Mouse (Mus musculus): Measurements from ENCODE around the gene Cog1.

Cog1 gene

GRCm38 (mm10) chr11:113668857-113669256 lies 19.9 kb downstream of the Cog1 start:
- no peaks in the 10 kb centered on the region for H3K27me3 ChIP-seq (ENCODE audit: control insufficient read depth, insufficient read depth, low read length, poor library complexity, severe bottlenecking)
- no peak for DNase-seq (ENCODE audit: low read depth, low spot score)

GRCm38 (mm10) chr11:113669711-113670110 lies 20.7 kb downstream of the Cog1 start:
- no peak for DNase-seq (ENCODE audit: low read depth, low spot score)
- H3K36me3 ChIP-seq (ENCODE audit: control insufficient read depth, insufficient read depth, low read length, poor library complexity, severe bottlenecking), result peaks cover 2% of the 10 kb centered on the region
- H3K27me3 ChIP-seq (ENCODE audit: control insufficient read depth, insufficient read depth, low read length, poor library complexity, severe bottlenecking), result no peaks in the 10 kb centered on the region

More at GRCm38 (mm10) chr11:113668857-113669256, 19.9 kb downstream of the Cog1 start:
- peaks cover 2% of the 10 kb centered on the region for H3K36me3 ChIP-seq (ENCODE audit: control insufficient read depth, insufficient read depth, low read length, poor library complexity, severe bottlenecking)

GRCm38 (mm10) chr11:113673614-113674013 lies 24.6 kb downstream of the Cog1 start:
- Histone ChIP-seq H3K36me3 (ENCODE audit: control insufficient read depth, insufficient read depth, low read length, poor library complexity, severe bottlenecking) (peaks cover 7% of the 10 kb centered on the region), H3K27me3 (ENCODE audit: control insufficient read depth, insufficient read depth, low read length, poor library complexity, severe bottlenecking) (no peaks in the 10 kb centered on the region)
- no peak for DNase-seq (ENCODE audit: low read depth, low spot score)

GRCm38 (mm10) chr11:113674595-113674994 lies 25.6 kb downstream of the Cog1 start:
- Histone ChIP-seq H3K27me3 (ENCODE audit: control insufficient read depth, insufficient read depth, low read length, poor library complexity, severe bottlenecking) (no peaks in the 10 kb centered on the region), H3K36me3 (ENCODE audit: control insufficient read depth, insufficient read depth, low read length, poor library complexity, severe bottlenecking) (peaks cover 7% of the 10 kb centered on the region)
- no peak for DNase-seq (ENCODE audit: low read depth, low spot score)

GRCm38 (mm10) chr11:113676847-113677246 lies 27.9 kb downstream of the Cog1 start:
- no peak for DNase-seq (ENCODE audit: low read depth, low spot score)
- Histone ChIP-seq H3K27me3 (ENCODE audit: control insufficient read depth, insufficient read depth, low read length, poor library complexity, severe bottlenecking) (no peaks in the 10 kb centered on the region), H3K36me3 (ENCODE audit: control insufficient read depth, insufficient read depth, low read length, poor library complexity, severe bottlenecking) (peaks cover 7% of the 10 kb centered on the region)

GRCm38 (mm10) chr11:113677378-113677777 lies 28.4 kb downstream of the Cog1 start:
- Histone ChIP-seq H3K27me3 (ENCODE audit: control insufficient read depth, insufficient read depth, low read length, poor library complexity, severe bottlenecking) (no peaks in the 10 kb centered on the region), H3K36me3 (ENCODE audit: control insufficient read depth, insufficient read depth, low read length, poor library complexity, severe bottlenecking) (peaks cover 7% of the 10 kb centered on the region)
- DNase-seq (ENCODE audit: low read depth, low spot score), result no peak

GRCm38 (mm10) chr11:113678373-113678772 lies 29.4 kb downstream of the Cog1 start:
- DNase-seq (ENCODE audit: low read depth, low spot score), result peak; percentile 15
- Histone ChIP-seq H3K36me3 (ENCODE audit: control insufficient read depth, insufficient read depth, low read length, poor library complexity, severe bottlenecking) (peaks cover 5% of the 10 kb centered on the region; the same call in 1 of the 2 replicates), H3K27me3 (ENCODE audit: control insufficient read depth, insufficient read depth, low read length, poor library complexity, severe bottlenecking) (no peaks in the 10 kb centered on the region)

GRCm38 (mm10) chr11:113680954-113681353 lies 32.0 kb downstream of the Cog1 start:
- DNase-seq (ENCODE audit: low read depth, low spot score), result no peak
- no peaks in the 10 kb centered on the region for H3K27me3 ChIP-seq (ENCODE audit: control insufficient read depth, insufficient read depth, low read length, poor library complexity, severe bottlenecking)
- peaks cover 2% of the 10 kb centered on the region; the same call in 1 of the 2 replicates for H3K36me3 ChIP-seq (ENCODE audit: control insufficient read depth, insufficient read depth, low read length, poor library complexity, severe bottlenecking)

- H3K27me3 ChIP-seq (ENCODE audit: control insufficient read depth, insufficient read depth, low read length, poor library complexity, severe bottlenecking), result no peaks in the 10 kb centered on the region
- no peak for DNase-seq (ENCODE audit: low read depth, low spot score)
- H3K36me3 ChIP-seq (ENCODE audit: control insufficient read depth, insufficient read depth, low read length, poor library complexity, severe bottlenecking), result no peaks in the 10 kb centered on the region
Observed at GRCm38 (mm10) chr11:113681979-113682378, 33.0 kb downstream of the Cog1 start.

GRCm38 (mm10) chr11:113682897-113683626 lies 34.1 kb downstream of the Cog1 start:
- Histone ChIP-seq H3K27me3 (ENCODE audit: control insufficient read depth, insufficient read depth, low read length, poor library complexity, severe bottlenecking) (no peaks in the 10 kb centered on the region), H3K36me3 (ENCODE audit: control insufficient read depth, insufficient read depth, low read length, poor library complexity, severe bottlenecking) (no peaks in the 10 kb centered on the region)
- DNase-seq (ENCODE audit: low read depth, low spot score), result peak; percentile 44

GRCm38 (mm10) chr11:113683627-113683956 lies 34.6 kb downstream of the Cog1 start:
- Histone ChIP-seq H3K27me3 (ENCODE audit: control insufficient read depth, insufficient read depth, low read length, poor library complexity, severe bottlenecking) (no peaks in the 10 kb centered on the region), H3K36me3 (ENCODE audit: control insufficient read depth, insufficient read depth, low read length, poor library complexity, severe bottlenecking) (no peaks in the 10 kb centered on the region)
- no peak for DNase-seq (ENCODE audit: low read depth, low spot score)

GRCm38 (mm10) chr11:113683957-113684706 lies 35.2 kb downstream of the Cog1 start, which contains the start of the genes Fam104a and D11Wsu47e:
TSS of gene Fam104a (minus strand) at chr11:113684155.
TSS of gene D11Wsu47e (plus strand) at chr11:113684412.
- peak; percentile 96 for DNase-seq (ENCODE audit: low read depth, low spot score)
- Histone ChIP-seq H3K27me3 (ENCODE audit: control insufficient read depth, insufficient read depth, low read length, poor library complexity, severe bottlenecking) (no peaks in the 10 kb centered on the region), H3K36me3 (ENCODE audit: control insufficient read depth, insufficient read depth, low read length, poor library complexity, severe bottlenecking) (no peaks in the 10 kb centered on the region)

- Histone ChIP-seq H3K27me3 (ENCODE audit: control insufficient read depth, insufficient read depth, low read length, poor library complexity, severe bottlenecking) (no peaks in the 10 kb centered on the region), H3K36me3 (ENCODE audit: control insufficient read depth, insufficient read depth, low read length, poor library complexity, severe bottlenecking) (no peaks in the 10 kb centered on the region)
- no peak for DNase-seq (ENCODE audit: low read depth, low spot score)
Observed at GRCm38 (mm10) chr11:113684707-113685426, 35.9 kb downstream of the Cog1 start.

GRCm38 (mm10) chr11:113687031-113687430 lies 38.1 kb downstream of the Cog1 start:
- H3K27me3 ChIP-seq (ENCODE audit: control insufficient read depth, insufficient read depth, low read length, poor library complexity, severe bottlenecking), result no peaks in the 10 kb centered on the region
- DNase-seq (ENCODE audit: low read depth, low spot score), result no peak
- no peaks in the 10 kb centered on the region for H3K36me3 ChIP-seq (ENCODE audit: control insufficient read depth, insufficient read depth, low read length, poor library complexity, severe bottlenecking)

GRCm38 (mm10) chr11:113690506-113690905 lies 41.5 kb downstream of the Cog1 start:
- no peak for DNase-seq (ENCODE audit: low read depth, low spot score)

More at GRCm38 (mm10) chr11:113690506-113690905, 41.5 kb downstream of the Cog1 start:
- H3K27me3 ChIP-seq (ENCODE audit: control insufficient read depth, insufficient read depth, low read length, poor library complexity, severe bottlenecking), result no peaks in the 10 kb centered on the region
- peaks cover 3% of the 10 kb centered on the region for H3K36me3 ChIP-seq (ENCODE audit: control insufficient read depth, insufficient read depth, low read length, poor library complexity, severe bottlenecking)
